Mouse (Mus musculus): Measurements from ENCODE around the gene Catspere2. TPM values are rescaled to one million over a fixed set of nuclear protein-coding genes. Genes with fewer than 3 reads are reported as not detected.
"Not testable (repeated sequence)": the region's sequence is repeated elsewhere in the genome, so short reads cannot be mapped to it uniquely, and the experiment has no call there.

The Catspere2 gene
- total RNA-seq (2021): under 1 TPM in 1 of 2 experiments, not detected in 1; 0.15 TPM
- long read RNA-seq, experiment 1, partial matches to known transcripts: 0 of 1 reads
- long read RNA-seq, experiment 1, other reads (novel, unspliced or antisense): 1 of 1 reads
- long read RNA-seq, experiment 2, partial matches to known transcripts: 0 of 4 reads
- long read RNA-seq, experiment 2, other reads (novel, unspliced or antisense): 4 of 4 reads

DNA sequence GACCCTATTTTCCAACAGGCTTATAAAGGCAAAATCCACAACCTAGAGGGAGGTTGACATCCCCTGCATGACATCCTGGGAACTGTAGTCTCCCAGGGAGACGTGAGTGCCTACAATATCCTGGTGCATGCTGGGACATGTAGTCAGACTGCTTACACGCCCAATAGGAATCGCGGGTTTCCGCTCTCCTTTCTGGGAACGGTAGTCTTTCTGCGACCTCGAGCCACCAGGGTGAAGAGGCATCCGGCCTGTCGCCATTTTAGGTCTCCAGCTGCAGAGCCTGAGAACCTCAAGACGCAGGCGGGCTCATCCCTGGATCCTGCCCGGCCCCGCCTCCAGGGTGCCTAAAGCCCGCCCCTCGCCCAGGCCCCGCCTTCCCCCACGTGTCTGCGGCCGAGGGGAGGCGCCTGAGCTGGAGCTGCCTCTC, at the start of gene Catspere2:
TSS of gene Catspere2 (plus strand) at position 400 of the 427 bp plus-strand sequence.
- peak; percentile 99 for DNase-seq

DNA sequence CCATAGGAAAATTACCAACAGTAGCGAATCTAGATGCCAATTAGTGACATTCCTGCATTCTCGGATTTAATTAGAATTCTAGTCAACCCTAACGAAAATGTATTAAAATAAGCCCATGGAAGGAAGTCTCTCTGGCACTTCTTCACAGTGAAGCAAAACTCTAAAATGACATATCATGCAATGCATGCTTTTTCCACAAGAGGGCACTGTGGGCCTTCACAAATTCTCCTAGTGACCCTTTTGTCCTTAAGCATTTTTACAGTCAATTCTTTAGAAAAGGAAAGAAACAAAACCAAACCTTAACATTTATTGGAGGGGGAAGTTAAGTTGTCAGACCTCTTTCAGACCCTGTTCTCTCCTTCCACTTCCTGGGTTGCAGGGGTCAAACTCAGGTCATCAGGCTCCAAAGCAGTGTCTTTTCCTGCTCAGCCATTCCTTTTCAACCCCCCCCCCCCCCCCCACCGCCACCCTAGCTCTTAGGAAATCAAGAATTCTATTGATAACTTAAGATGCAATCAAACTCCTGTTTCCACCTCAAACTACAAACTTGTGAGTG, 42.7 kb upstream of the Catspere2 start:
- not testable (repeated sequence) for DNase-seq

DNA sequence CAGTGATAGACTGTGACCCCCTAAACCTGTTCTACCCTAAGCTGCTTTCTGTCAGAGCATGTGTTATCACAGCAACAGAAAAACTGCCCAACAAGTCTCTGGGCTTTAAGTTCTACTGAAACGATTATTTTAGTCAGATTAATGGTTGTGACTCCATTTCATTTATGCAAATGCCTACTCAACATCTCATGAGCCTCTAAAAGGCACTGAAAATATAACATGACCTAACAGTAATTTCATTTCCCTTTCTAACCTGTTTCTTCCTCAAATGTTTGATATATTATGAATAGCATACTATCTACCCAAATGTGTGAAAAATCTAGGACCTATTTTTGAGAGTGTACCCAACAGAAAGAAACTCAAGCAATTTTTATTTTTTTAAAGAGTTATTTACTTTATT, 1.9 kb upstream of the Catspere2 start:
- no peak for DNase-seq

DNA sequence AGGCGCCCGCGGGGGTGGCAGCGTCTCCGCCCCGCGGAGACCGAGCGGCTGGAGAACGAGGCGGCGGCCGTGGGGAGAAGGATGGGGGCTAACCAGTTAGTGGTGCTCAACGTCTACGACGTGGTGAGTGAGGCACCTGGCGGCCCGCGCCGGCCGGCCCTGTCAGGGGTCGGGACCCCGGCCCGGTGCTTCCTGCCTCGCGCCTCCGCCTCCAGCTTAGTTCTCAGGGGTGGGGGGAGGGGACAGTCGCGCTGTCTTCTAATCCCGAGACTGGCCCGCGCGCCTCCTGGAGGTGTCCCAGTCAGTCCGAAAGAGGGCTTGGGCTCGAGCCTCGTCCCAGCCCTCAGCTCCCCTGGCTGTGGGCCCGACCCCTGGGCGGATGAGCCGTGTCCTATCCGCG, 359 bp downstream of the Catspere2 start:
- not testable (repeated sequence) for DNase-seq

DNA sequence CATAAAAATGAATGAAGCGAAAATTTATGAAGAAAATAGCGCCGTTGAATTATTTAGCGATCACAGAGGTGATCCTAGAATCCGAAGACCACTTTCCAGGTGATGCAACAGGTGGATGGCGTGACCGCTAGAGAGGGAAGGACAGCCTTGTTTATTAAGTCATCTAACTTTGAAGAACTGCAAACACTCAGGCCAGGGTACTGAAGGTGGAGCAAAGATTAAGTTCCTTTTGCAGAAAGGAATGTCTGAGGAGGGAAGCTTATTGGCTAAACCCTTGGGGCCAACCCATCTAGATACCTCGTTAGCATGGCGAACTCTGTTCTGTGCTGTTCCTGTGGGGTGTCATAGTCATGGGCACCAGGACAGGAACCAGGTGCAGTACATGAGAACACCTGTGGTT, 983 bp downstream of the Catspere2 start:
- DNase-seq: no peak

DNA sequence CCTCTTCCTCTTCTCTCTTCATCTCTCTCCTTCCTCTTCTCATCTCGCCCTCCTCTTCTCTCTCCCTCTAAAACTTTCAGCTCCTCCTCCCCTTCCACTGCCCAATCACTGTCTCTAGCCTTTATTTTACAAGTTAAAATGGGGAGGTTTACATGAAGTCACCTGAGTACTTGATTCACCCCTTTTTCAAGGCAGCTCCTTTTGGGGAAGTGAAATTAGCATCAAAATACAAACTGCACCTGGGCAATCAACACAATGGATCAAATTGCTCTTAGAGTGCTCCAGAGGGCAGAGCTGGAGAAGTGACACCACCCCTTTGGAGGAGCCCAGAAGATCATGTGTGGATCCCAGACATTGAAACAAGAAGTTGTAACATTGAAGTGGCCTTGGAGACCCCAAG, 4.3 kb downstream of the Catspere2 start:
- not testable (repeated sequence) for DNase-seq

DNA sequence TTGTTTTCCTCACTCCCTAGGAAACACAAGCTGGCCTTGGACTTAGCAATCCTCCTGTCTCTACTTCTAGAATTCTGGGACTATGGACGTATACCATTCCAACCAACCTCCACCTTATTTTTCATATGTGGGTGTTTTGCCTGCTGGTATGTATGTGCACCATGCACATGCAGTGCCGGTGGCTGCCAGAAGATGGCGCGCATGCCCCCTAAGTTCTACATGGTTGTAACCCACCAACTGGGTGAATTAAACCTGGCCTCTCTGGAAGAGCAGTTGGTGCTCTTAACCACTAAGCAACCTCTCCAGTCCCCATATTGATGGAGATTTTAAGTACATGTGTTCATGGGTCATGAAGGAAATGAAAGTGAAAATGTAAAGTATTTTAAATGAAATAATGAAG, 89.6 kb downstream of the Catspere2 start:
- DNase-seq: not testable (repeated sequence)

DNA sequence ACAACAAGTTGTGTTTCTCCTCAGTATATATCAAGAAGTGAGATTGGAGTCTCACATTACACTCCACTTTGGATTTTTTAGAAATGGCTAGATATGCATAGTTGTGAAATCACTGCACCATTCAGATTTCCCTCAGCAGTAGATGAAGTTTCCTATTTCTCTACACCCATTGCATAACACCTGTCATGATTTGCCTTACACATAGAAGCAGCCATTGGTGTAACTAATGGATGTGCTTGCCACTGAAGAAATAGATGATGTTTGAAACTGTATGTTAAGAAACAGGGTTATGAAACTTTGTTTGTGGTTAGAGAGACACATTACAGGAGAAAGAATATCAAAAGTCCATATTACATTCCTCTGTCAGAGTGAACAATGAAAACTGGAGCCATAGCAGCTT, 114.6 kb downstream of the Catspere2 start:
- DNase-seq: not testable (repeated sequence)

DNA sequence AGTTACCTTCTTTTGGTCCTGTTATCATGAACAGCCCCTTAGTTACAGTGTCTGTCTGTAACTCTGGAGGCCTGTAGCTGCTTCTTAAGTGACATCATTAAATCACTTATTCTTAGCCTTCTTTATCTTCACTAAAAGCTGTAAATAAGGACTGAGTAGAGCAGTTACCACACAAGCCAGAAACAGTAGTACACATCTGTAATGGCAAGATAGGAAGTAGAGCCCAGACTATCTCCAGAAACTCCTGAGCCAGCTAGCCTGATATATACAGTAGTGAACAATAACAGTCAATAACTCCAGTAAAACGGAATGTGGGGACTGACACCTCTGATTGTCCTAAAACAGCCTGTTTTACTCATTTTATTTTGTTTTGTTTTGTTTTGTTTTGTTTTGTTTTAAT, 125.3 kb downstream of the Catspere2 start:
- not testable (repeated sequence) for DNase-seq

DNA sequence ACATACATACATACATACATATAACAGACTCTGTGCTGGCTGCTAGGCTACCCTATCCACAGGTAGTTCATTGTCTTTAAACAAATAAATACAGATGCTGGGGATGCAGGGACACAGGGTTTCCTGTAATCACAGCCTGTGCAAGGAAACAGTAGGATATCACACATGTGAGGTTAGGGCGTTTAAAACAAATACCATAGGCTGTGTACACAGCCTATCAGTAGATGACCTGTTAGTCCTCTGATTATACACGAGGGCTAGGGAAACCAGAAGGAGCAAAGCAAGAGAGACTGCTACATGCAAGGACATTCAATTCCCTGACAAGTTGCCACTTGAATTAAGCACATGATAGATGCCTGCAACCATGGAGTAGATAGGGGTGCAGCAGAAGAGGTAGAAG, 139.0 kb downstream of the Catspere2 start:
- DNase-seq: not testable (repeated sequence)

DNA sequence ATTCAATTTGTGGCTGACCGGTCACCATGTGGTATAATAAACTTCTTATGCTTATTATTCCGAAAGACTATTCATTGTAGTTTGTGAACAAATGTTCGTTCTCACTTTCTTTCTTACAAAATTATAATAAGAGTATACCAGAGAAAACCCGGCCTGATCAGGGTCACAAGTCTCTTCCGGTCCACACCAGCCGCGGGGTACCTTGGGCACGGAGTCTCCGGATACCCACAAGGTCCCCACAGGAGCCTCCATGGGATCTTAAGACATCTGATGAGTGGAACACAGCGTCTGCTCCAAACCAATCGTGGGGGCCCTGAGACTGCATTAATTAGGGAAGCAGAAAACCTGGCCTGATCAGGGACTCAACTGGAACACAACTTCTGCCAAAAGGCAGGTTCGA, 151.1 kb downstream of the Catspere2 start:
- no peak for DNase-seq

DNA sequence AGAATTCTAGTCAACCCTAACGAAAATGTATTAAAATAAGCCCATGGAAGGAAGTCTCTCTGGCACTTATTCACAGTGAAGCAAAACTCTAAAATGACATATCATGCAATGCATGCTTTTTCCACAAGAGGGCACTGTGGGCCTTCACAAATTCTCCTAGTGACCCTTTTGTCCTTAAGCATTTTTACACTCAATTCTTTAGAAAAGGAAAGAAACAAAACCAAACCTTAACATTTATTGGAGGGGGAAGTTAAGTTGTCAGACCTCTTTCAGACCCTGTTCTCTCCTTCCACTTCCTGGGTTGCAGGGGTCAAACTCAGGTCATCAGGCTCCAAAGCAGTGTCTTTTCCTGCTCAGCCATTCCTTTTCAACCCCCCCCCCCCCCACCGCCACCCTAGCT, 163.3 kb downstream of the Catspere2 start:
- peak; percentile 24 to 35 for DNase-seq

DNA sequence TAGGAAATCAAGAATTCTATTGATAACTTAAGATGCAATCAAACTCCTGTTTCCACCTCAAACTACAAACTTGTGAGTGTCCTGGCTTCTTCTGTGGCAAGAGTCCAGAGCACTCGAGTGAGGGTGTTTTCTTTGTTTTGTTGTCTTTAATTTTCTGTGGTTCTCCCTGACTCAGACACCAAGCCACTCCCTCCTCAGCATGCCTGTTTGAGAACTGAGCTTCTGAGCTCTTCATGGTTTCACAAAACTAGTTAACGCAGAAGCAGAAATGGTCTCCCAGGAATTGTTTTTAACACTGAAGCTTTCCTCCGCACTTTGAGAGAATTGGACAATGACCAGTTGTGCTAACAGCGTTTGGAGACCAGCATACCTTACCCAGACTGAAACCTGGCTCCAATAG, 163.7 kb downstream of the Catspere2 start:
- DNase-seq: peak in 1 of 2 experiments; percentile 32

DNA sequence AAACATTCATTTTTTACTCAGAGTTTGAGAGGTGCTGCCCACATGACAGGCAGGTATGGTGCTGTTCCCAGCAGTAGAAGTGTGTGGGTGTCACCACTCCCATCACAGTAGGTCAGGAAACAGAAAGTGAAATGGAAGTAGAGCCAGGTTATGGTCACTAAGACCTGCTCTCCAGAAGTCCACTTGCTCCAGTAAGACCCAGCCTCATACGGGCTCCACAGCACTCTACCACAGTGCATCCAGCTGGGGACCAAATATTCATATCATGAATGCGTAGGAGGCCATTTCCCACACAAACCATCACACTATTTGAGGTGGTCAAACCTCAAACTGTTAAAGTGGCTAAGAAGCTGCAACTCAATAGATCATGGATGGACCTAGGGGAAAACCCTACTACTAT, 199.0 kb downstream of the Catspere2 start:
- DNase-seq: no peak

DNA sequence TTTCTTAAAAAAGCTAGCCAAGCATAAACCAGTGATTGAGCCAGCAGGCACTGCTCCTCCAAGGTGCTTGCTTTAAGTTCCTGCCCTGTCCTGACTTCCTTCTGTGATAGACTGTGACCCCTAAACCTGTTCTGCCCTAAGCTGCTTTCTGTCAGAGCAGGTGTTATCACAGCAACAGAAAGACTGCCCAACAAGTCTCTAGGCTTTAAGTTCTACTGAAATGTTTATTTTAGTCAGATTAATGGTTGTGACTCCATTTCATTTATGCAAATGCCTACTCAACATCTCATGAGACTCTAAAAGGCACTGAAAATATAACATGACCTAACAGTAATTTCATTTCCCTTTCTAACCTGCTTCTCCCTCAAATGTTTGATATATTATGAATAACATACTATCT, 202.4 kb downstream of the Catspere2 start:
- DNase-seq: no peak

DNA sequence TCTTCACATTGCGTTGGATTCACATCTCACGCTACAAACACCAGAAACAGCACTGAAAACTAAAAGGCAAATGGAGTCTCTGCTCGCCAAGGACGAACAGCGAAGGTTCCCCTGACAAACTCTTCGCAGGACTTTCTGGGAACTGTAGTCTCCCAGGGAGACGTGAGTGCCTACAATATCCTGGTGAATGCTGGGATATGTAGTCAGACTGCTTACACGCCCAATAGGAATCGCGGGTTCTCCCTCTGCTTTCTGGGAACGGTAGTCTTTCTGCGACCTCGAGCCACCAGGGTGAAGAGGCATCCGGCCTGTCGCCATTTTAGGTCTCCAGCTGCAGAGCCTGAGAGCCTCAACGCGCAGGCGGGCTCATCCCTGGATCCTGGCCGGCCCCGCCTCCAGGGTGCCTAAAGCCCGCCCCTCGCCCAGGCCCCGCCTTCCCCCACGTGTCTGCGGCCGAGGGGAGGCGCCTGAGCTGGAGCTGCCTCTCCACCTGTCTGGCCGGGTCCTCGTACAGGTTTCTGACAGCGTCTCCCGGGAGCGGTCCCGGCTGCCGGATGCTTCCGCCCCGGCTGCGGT, 204.1 kb downstream of the Catspere2 start, which contains the start of gene Desi2:
TSS of gene Desi2 (plus strand) at position 202 of the 576 bp plus-strand sequence.
- DNase-seq: peak; percentile 92 to 99

DNA sequence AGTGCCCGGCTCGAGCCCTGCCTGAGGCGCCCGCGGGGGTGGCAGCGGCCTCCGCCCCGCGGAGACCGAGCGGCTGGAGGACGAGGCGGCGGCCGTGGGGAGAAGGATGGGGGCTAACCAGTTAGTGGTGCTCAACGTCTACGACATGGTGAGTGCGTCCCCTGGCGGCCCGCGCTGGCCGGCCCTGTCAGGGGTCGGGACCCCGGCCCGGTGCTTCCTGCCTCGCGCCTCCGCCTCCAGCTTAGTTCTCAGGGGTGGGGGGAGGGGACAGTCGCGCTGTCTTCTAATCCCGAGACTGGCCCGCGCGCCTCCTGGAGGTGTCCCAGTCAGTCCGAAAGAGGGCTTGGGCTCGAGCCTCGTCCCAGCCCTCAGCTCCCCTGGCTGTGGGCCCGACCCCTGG, 204.6 kb downstream of the Catspere2 start:
- not testable (repeated sequence) for DNase-seq

DNA sequence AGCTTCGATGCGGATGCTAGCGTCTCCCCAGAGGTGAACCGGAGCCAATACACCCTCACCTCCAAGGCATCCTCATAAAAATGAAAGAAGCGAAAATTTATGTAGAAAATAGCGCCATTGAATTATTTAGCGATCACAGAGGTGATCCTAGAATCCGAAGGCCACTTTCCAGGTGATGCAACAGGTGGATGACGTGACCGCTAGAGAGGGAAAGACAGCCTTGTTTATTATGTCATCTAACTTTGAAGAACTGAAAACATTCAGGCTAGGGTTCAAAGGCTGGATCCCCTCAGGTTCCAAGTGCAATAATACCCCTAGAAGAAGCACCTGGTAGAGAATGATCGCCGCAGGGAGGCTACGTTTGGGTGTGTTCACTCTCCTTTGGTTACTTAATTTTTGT, 205.2 kb downstream of the Catspere2 start:
- peak in 1 of 2 experiments; percentile 25 for DNase-seq

DNA sequence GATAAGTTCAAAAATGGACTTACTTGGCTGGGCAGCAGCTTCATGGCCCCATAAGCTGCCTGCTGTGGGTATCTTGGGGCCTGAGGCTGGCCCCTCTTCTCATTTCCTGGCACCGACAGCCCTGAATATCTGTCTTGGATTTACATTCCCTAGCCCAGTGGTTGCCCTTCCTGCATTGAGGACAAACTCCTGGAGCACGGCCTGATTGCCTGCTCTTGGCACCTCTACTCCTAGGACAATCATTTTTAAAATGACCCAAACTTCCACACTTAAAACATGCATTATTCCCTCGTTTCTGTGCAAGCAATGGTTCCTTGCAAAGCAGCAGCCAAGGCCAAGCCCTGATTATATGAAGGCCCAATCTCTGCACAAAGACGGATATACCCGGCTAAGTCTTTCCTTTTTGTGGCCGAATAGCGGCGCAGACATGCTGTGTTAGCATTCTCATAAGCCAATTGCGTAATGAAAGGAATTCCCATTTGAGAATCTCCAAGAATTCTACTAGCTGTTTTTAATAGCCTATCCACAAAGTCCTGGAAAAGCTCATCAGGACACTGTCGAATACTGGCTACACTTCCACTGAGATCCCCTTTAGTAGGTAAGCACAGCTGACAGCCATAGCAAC, 222.6 kb downstream of the Catspere2 start:
- DNase-seq: peak; percentile 50 to 67

DNA sequence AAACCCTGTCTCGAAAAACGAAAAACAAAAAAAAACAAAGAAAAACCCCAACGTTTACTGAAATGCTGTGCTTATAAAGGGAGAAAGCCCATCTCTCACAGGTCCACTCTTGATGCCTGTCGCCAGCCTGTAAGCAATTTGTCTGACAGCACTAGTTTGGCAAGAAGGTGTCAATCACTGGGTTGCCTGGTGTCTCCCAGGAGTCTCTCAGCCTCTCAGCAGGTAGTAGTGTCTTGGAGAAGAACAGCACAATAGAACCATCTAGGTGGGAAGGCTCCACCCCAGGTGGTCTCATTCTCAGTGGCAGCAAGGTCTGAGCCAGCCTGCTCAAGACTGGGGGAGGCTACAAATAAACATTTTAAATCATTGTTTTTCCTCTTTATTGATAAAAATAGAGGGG, 224.6 kb downstream of the Catspere2 start:
- DNase-seq: not testable (repeated sequence)

DNA sequence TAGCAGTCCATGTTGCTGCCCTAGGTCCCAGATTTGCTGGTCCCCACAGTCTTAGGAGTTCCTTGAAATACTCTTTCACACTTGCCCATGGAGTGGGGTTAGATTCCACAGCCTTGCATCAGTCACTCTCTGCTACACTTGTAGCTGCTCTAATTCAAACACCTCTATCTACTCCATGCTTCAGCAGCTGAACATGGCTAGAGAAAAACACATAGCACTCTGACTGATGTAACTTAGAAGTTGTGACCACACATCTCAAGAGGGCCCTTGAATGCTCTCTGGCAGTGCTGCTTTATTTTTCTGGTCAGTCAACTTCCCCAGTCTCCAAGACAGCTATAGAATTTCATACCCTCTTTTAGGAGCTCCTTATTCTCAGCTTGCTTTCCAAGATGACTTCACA, 226.7 kb downstream of the Catspere2 start:
- DNase-seq: no peak

DNA sequence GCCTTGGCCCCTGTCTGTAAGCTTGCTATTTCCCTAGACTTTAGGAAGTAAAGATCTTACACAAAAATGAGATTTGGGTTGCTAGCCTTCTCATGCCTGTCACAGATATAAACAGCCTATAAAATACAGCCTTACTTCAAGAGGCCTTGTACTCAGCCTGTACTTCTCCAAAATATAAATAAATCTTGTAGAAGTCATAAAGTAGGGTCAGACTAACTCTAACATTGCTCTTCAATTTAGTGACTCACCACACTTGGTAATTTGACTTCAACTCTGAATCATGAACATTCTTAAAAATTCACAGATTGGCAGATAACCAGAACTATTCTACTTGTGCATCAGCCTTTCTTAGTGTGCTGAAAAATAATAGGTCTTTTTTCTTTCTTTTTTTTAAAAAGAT, 233.9 kb downstream of the Catspere2 start:
- DNase-seq: no peak

DNA sequence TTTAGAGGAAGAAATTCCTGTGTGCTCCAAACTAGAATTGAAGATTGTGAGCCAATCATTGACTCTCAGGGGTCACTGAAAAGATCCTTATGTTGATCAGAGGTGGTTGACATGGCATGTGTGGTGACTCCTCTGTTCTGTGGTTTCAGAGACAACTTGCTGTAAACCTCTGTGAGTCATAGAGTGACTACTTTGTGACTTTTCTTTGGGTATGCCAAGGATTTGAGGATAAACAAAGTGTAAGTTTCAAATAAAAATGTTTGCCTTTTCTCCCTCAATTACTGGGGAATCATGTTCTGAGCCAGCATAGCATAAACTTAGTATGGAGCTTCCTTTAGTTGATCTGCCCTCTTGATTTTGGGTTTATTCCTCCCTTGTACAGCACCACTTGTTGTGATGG, 235.1 kb downstream of the Catspere2 start:
- no peak for DNase-seq

Data from heart, adult 18-20 months (tissue).